Mouse (Mus musculus): ENCODE data around the gene Gm10130. TPM values are rescaled to one million over a fixed set of nuclear protein-coding genes. Genes with fewer than 3 reads are reported as not detected.
"Not testable (repeated sequence)": the region's sequence is repeated elsewhere in the genome, so short reads cannot be mapped to it uniquely, and the experiment has no call there.

Gene Gm10130
- 1 to 10 TPM in 1 of 2 experiments, not detected in 1; 2.5 TPM for total RNA-seq (2021)
- long read RNA-seq, experiment 1, partial matches to known transcripts = 0 of 2 reads
- long read RNA-seq, experiment 1, other reads (novel, unspliced or antisense) = 2 of 2 reads
- long read RNA-seq, experiment 2, partial matches to known transcripts = 0 of 6 reads
- long read RNA-seq, experiment 2, other reads (novel, unspliced or antisense) = 6 of 6 reads

DNA sequence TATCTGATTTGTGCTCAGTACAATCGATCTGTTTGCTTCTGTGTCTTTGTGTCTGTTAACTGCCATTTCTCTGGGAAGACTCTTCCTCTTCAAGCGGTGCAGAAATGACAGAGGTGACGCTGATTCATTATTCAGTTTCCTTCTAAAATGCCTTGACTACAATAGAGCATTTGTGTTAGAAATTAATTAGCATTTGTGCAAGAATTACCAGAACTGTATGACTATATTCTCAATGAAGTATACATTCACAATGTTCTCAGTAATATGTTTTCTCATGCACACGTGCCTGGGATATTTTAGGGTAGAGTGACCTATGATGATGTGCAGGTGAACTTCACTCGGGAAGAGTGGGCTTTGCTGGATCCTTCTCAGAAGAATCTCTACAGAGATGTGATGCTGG lies at the start of gene Gm10130:
Gm10130 (plus strand) TSS at position 301 of the 400 bp plus-strand sequence.
- DNase-seq (ENCODE audit: low spot score in 2 of 2) = no peak

DNA sequence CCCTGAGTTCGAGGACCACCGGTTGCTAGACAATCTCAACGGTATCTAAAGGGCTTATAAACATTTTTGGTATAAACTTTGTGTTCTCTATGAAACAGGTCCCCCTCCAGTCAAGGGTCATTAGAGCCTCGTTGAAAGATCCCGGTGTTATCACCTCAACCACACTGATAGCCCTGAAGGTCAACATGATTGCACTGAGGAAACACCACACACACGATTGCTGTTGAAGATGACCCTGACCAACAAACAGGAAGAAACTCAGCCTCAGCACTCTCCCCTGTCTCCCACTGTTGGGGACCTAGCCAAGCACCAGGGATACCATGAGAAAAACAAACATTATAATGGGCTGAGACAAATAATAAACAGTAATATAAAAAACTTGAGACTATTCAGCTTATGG lies 29.8 kb upstream of the Gm10130 start:
- DNase-seq (ENCODE audit: low spot score in 2 of 2) = no peak

DNA sequence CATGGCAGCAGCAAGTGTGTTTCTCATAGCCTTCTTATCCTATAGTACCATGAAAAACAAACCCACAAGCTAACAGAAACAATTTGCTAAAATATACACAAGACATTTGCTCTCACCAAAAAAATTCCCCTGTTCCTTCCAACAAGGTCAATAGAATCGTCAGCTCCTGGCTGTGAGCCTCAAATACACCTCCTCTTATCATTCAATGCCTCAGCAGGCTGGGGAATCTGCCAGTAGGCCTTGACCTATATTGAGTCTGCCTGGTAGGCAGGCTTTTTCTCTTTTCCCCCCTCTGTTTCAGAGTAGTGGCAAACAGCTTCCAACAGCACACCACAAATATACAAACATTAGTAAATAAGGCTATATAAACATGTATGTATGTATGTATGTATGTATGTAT lies 24.4 kb upstream of the Gm10130 start:
- no peak for DNase-seq (ENCODE audit: low spot score in 2 of 2)

DNA sequence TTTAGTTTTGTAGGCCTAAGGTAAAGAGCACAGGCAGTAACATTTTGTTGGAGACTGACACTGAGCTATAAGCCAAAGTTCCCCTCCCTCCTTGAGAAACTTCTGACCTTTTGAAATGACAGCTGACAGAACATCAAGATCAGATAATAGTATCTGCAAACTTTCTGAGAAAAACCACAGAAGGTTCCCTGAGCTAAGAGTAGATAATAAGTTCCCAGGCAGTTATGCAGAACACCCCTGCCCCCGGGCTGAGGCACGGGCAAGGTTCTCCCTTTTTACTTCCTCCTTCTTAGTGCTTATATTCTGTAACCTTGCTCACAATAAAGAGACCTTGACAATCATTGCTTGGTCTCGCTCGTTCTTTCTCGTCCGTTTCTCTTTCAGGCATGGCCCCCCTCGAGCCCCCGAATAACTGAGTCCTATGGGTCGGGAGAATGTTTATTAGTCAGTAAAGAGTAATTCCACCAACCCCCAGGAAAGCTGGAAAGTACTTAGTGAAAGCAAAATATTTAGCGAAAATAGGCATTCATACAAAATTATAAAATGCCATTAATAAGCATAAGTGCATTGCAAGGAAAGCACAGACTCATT lies 16.2 kb upstream of the Gm10130 start:
- no peak for DNase-seq (ENCODE audit: low spot score in 2 of 2)

DNA sequence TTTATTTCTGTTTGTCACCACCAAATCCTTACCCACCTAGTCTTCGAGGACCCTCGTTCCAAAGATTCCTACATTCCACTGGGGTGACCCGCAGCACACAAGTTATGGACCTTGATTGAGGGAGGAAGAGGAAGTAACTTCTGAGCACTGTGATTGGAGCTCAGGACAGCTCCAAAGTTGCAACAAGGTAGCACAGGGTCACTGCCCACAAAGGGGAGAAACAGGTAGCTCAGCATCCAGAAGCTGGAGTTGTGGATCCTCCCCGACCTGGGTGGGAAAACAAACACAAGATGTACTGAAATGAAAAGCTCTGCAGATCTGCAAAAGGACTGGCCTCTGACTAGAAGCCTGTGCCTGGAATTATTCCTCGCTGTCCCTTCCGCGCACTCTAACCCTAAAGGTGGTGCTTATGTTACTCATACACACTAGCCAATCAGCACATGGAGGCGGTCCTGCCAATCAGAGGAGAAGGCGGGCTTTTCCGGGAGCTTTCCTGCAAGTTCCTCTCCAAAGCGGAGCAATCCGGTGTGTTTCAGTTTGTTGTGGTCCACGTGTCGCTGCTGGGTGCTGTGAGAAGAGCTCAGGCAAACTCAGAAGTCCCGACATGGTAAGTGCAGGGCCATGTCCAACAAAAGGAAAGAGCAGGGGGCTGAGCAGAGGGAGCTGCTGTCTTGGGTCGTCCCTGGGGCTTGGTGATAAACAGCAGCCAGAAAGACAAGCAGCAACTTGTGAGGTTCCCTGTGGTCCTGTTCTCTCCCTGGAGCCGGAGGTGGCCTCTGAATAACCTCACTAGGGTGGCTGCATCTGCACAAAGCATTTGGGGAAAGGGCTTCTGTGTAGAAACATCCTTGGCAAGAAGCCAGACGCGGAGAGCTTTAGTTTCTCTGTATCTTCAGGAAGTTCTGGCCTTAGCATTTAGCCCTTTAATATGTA lies 12.3 kb upstream of the Gm10130 start:
- peak; percentile 78 to 92 for DNase-seq (ENCODE audit: low spot score in 2 of 2)

DNA sequence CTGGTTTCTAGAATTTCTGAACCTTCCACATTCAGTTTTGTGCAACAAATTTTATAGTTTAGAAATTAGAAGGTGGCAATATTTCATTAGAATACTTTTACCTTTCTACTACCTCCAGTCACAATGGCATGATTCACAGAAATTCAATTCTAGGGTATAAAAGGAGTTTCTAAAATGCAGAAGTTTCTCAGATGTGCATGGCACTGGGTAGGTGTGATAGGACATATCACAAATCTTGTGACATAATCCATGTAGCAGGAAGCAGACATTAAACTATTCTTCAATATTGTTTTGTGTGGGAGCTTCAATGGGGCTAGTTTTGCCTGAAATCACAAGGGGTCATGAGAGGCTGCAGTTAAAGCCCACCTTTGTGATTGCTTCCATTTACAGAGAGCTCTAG lies 7.4 kb upstream of the Gm10130 start:
- DNase-seq (ENCODE audit: low spot score in 2 of 2) = no peak

DNA sequence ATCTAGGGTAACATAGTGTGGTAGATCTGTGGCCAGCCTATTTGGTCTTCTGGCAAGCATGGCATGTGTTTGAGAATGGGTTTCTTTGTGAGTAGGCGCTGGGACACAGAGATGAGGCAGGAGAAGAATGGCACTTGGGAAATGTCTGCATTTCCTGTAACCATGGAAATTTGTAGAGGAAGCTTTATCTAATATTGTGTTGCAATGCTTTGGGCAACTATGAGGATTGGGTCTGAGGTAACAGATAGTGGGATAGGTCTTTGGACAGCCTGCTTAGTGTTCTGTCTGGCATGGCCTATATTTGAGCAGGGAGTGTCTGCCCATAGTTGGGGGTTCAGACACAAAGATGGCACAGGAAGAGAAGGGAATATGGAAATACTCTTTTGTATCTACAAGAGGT lies 4.5 kb upstream of the Gm10130 start:
- no peak for DNase-seq (ENCODE audit: low spot score in 2 of 2)

DNA sequence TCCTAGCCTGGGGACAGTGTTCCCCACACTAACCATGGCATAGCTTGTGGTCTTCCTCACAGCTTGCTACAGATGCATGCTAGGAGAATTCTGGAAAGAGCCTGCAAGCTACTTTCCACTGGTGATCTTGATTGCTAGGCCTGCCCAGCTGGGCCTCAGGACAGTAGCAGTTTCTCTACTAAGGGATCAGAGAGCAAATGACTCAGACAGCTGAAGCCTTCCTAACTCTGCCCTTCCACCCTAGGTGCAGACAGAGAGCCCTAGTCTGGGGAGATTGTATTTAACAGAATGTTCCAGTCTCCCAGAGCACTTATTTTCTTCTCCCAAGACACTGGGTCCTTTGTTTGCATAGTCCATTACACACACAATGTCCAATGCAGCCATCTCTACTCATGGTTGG lies 33.6 kb downstream of the Gm10130 start:
- DNase-seq (ENCODE audit: low spot score in 2 of 2) = not testable (repeated sequence)

DNA sequence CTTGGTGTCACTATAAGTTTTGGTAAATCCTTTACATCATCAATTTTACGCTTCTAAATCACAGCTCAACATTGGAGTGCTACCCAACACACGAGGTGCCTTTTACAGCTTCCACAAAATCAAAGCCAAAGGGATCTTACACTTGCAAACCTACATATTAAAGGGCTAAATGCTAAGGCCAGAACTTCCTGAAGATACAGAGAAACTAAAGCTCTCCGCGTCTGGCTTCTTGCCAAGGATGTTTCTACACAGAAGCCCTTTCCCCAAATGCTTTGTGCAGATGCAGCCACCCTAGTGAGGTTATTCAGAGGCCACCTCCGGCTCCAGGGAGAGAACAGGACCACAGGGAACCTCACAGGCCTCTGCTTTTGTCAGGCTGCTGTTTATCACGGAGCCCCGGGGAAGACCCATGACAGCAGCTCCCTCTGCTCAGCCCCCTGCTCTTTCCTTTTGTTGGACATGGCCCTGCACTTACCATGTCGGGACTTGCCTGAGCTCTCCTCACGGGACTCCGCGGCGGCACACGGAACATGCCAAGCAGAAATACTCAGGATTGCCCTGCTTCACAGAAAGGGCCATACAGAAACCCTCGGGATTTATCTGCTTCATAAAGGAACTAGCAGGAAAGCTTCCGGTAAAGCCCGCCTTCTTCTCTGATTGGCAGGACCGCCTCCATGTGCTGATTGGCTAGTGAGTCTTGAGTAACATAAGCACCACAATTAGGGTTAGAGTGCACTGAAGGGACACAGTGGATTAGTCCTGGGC lies 38.8 kb downstream of the Gm10130 start, which contains the start of gene 3300002I08Rik:
3300002I08Rik (minus strand) TSS at position 653 of the 765 bp plus-strand sequence.
- peak; percentile 84 to 94 for DNase-seq (ENCODE audit: low spot score in 2 of 2)

DNA sequence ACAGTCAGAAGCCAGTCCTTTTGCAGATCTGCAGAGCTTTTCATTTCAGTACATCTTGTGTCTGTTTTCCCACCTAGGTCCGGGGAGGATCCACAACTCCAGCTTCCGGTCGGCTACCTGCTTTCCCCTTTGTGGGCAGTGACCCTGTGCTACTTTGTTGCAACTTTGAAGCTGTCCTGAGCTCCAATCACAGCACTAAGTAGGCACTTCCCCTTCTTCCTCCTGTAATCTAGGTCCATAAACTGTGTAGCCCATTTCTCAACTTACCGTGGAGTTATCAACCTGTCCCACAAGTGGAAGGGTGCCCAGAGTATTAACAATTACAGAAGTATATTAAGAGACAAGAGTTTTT lies 39.4 kb downstream of the Gm10130 start:
- DNase-seq (ENCODE audit: low spot score in 2 of 2) = no peak

DNA sequence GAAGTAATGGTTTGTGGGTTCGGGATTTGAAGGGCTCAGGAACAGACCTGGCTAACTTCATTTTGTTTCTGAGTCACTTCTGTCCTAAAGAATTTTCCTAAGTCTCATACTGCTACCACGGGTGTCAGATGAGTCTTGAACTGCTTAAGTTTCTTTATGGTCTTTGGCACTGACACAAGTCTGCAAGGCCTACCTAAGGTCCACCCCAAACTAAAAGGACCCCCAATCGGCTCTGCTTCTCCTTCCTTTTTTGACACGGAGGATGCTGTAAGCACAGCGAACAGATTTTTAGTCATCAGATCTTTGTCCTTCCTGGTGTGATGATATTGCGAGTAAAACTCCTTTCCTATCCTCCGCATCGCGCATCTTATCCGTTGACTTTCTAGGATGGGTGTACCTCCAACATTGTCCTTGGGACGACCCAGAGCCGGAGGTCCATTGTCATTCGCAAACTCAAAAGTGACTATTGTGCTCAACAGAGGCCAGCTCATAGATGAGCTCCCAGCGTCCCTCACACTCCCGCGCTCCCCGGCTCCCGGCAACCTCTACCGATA lies 62.1 kb downstream of the Gm10130 start:
- not testable (repeated sequence) for DNase-seq (ENCODE audit: low spot score in 2 of 2)

DNA sequence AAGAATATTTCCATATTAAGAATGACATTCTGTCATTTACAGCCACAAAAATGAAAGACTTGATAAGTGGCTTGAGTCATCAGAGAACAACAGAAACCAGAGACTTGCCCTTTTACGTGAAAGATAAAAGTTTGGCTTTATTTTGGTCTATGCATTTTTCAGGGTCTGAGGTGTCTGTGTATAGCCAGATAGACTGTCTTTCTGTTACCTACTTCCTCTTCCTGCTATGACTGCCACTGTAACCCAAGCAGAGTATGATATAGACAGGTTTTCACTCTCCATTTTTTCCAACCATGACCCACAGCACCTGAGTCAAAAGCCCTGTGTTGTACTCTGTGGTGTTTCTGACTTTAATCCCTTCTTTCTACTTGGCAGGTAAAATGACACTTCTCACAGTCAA lies 66.7 kb downstream of the Gm10130 start:
- DNase-seq (ENCODE audit: low spot score in 2 of 2) = no peak

DNA sequence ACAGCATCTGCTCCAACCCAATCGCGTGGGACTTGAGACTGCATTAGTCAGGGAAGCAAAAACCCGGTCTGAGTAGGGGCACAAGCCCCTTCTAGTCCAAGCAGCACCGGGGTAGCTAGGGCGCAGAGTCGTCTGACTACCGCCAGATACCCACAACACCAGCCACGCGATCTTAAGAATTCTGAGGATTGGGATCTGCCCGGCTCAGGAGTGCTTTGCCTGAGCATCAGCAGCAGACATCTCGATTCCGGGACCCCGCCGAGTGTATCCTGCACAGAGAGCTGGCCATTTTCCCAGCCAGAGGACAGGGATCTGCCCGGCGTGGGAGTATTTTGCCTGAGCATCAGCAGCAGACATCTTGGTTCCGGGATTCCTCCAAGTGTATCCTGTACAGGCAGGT lies 88.6 kb downstream of the Gm10130 start:
- not testable (repeated sequence) for DNase-seq (ENCODE audit: low spot score in 2 of 2)

Other genes starting within 250 kb of the Gm10130 start
- 10 to 100 TPM in 1 of 2 experiments, 1 to 10 TPM in 1; 9.5 to 10.8 TPM for gene Zfp120, start 187.0 kb upstream of the Gm10130 start, total RNA-seq (2021)
- gene Gm10770, start 144.0 kb upstream of the Gm10130 start, total RNA-seq (2021) = not detected
- gene Gm14139, start 141.9 kb upstream of the Gm10130 start, total RNA-seq (2021) = not detected
- 10 to 100 TPM in 1 of 2 experiments, 1 to 10 TPM in 1; 9.1 to 11.9 TPM for gene Zfp937, start 105.6 kb upstream of the Gm10130 start, total RNA-seq (2021)
- 1 to 10 TPM; 6.5 to 8.6 TPM for gene Gm21994, start 68.1 kb upstream of the Gm10130 start, total RNA-seq (2021)
- gene Gm14124, start 66.2 kb upstream of the Gm10130 start, total RNA-seq (2021) = under 1 TPM; 0.14 to 0.35 TPM
- 1 to 10 TPM; 7.1 to 8.8 TPM for gene 3300002I08Rik, start 39.1 kb downstream of the Gm10130 start, total RNA-seq (2021)
- 1 to 10 TPM; 7.6 to 8.2 TPM for gene Zfp442, start 127.8 kb downstream of the Gm10130 start, total RNA-seq (2021)
- under 1 TPM in 1 of 2 experiments, not detected in 1; 0.28 TPM for gene Zfp345, start 161.4 kb downstream of the Gm10130 start, total RNA-seq (2021)
- gene Cst7, start 246.7 kb downstream of the Gm10130 start, total RNA-seq (2021) = not detected

All from layer of hippocampus, postnatal 14 days (tissue).